Mouse (Mus musculus) neural tube, embryonic 13.5 days (tissue): ENCODE results near the gene Gm20441. TPM values are rescaled to one million over a fixed set of nuclear protein-coding genes. Genes with fewer than 3 reads are reported as not detected.

Experiments
- ATAC-seq: fragments of 200-750 bp; cut with Nextera tagmentation; 2 replicates; pipeline ENCODE4 v1.8.0; 2017; ENCODE audit warnings: low read depth, mild to moderate bottlenecking, moderate TSS enrichment, moderate library complexity
- H3K27ac ChIP-seq: fragments of 300-500 bp; sonication (generic); replicated peaks from 2 replicates; pipeline ENCODE4 v1.5.1; 2015; ENCODE audit warnings: moderate library complexity, mild to moderate bottlenecking, inconsistent platforms
- H3K27me3 ChIP-seq: fragments of 300-500 bp; sonication (generic); 2 replicates; pipeline ENCODE4 v1.6.1; 2015; ENCODE audit warnings: mild to moderate bottlenecking, inconsistent platforms
- H3K36me3 ChIP-seq: fragments of 300-500 bp; sonication (generic); 2 replicates; pipeline ENCODE4 v1.6.1; 2015; ENCODE audit warnings: mild to moderate bottlenecking, inconsistent platforms
- H3K4me1 ChIP-seq: fragments of 300-500 bp; sonication (generic); replicated peaks from 2 replicates; pipeline ENCODE4 v1.6.1; 2015; ENCODE audit warnings: inconsistent platforms
- H3K4me2 ChIP-seq: fragments of 300-500 bp; sonication (generic); 2 replicates; pipeline ENCODE4 v1.6.1; 2015; ENCODE audit warnings: inconsistent platforms, mild to moderate bottlenecking, moderate library complexity
- H3K4me3 ChIP-seq: fragments of 300-500 bp; sonication (generic); 2 replicates; pipeline ENCODE4 v1.5.1; 2015; ENCODE audit warnings: mild to moderate bottlenecking, inconsistent platforms
- H3K9ac ChIP-seq: fragments of 300-500 bp; sonication (generic); 2 replicates; pipeline ENCODE4 v1.6.1; 2015; ENCODE audit warnings: moderate library complexity, mild to moderate bottlenecking, inconsistent platforms
- H3K9me3 ChIP-seq: fragments of 300-500 bp; sonication (generic); 2 replicates; pipeline ENCODE4 v1.6.1; 2016; ENCODE audit warnings: inconsistent platforms
- WGBS: fragments of 180-500 bp; shearing (Covaris S2); methylation state at CpG from one replicate; pipeline ENCODE4 v1.1.7; 2015; 5-methylcytosine and 5-hydroxymethylcytosine counted together
- polyA plus RNA-seq: library from polyadenylated mRNA; unstranded; fragments of >200 nt; fragmentation: Nextera tagmentation; extraction: Ambion mirVana; gene quantifications from 2 replicates; pipeline ENCODE4 v1.2.1, GENCODE M21; 2015

Gene Gm20441
- polyA plus RNA-seq, 1 experiment from 2014 or later: not detected

DNA sequence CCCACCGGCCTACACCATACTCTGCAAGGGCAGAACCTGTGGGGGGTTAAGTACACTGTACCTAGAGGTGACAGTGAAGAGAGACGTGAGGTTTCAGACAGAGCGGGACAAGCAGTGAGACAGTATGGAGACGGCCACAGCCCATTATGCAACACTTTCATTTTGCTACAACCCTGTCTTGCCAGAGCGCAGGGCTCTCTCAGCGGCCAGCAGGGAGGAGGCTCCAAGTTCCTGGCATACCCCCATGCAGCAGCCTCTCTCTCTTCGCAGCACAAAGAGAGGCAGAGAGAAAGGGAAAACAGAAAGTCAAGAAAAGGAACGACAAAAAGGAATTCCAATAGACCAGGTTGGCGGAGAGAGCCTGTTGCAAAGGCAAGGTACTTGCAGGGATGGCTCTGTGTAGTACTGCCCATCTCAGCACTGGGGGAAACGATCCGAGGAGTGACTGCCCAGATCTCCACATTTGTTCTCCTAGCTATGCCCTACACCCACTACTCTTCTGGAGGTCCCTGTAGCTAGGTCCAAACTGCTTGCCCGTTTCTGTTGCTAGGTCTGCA, 16.9 kb upstream of the Gm20441 start:
- 0% methylated on average over 12 of the region's 12 CpGs for WGBS
- Histone ChIP-seq H3K36me3 (no peaks in the 10 kb centered on the region), H3K4me1 (peaks cover 22% of the 10 kb centered on the region), H3K4me2 (peak overlapping the region; percentile 71), H3K9ac (peak overlapping the region; percentile 56), H3K4me3 (peak overlapping the region; percentile 36), H3K9me3 (no peaks in the 10 kb centered on the region), H3K27me3 (peaks cover 22% of the 10 kb centered on the region), H3K27ac (no peak overlapping the region)
- peak; percentile 70; the same call in 1 of the 2 replicates for ATAC-seq

DNA sequence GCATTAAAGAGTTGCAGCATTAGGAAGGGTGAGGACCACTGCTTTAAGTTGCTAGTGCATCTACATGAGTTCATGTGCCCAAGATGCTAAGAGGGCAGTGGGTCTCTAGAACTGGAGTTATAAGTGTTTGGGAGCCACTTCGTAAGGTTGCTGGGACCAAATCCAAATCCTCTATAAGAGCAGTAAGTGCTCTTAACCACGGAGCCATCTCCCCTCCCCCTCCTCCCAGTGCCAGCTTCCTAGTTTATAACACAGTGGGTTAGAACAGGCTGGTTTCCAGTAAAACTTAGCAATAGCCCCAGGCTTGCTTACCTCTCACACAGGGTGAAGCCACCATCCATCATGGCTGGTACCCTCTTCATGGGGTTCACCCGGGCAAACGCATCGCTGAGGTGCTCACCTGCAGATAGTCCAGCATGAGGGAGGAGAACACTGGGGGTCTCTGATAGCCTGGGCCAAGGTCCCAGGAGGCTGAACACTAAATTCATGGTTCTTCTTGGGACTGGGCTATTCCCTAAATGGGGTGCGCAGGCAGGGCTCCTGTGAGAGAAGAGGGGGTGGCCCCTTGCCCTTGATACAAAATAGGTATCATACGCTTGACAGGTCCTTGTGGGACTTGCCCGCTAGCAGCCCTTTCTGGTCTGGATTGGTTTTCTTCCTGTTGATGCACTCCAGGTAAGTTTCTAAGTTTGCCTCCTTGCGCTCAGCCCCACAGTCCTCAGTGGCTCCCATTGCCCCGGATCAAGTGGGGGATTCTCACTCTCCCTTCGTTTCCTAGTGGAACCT, 16.2 kb upstream of the Gm20441 start:
- H3K4me1 ChIP-seq: peaks cover 22% of the 10 kb centered on the region
- H3K4me2 ChIP-seq: peak overlapping the region; percentile 71
- WGBS: 48% methylated on average over 11 of the region's 11 CpGs
- H3K9ac ChIP-seq: peak overlapping the region; percentile 56
- 0 out of 2 replicates have a peak, but pooled peaks have one; percentile 20 for ATAC-seq
- no peaks in the 10 kb centered on the region for H3K9me3 ChIP-seq
- H3K4me3 ChIP-seq: peak overlapping the region; percentile 36
- H3K27ac ChIP-seq: no peak overlapping the region
- H3K36me3 ChIP-seq: no peaks in the 10 kb centered on the region
- peaks cover 22% of the 10 kb centered on the region for H3K27me3 ChIP-seq

GRCm38 (mm10) chr10:75794880-75795279, 14.1 kb upstream of the Gm20441 start:
- Histone ChIP-seq H3K27me3 (peaks cover 22% of the 10 kb centered on the region), H3K9me3 (no peaks in the 10 kb centered on the region), H3K4me1 (peaks cover 22% of the 10 kb centered on the region), H3K9ac (no peak overlapping the region), H3K4me3 (no peak overlapping the region), H3K27ac (no peak overlapping the region), H3K4me2 (no peak overlapping the region), H3K36me3 (no peaks in the 10 kb centered on the region)
- ATAC-seq: no peak
- 42% methylated on average over 3 of the region's 3 CpGs for WGBS

GRCm38 (mm10) chr10:75790773-75791172, 10.0 kb upstream of the Gm20441 start:
- Histone ChIP-seq H3K9me3 (no peaks in the 10 kb centered on the region), H3K4me1 (0 out of 2 replicates have a peak, but pooled peaks cover 5% of the 10 kb centered on the region), H3K4me3 (no peak overlapping the region), H3K36me3 (no peaks in the 10 kb centered on the region), H3K4me2 (no peak overlapping the region), H3K27ac (no peak overlapping the region), H3K9ac (0 out of 2 replicates have a peak overlapping the region, but pooled peaks have one; percentile 18), H3K27me3 (0 out of 2 replicates have a peak, but pooled peaks cover 6% of the 10 kb centered on the region)
- 23% methylated on average over 7 of the region's 7 CpGs for WGBS
- no peak for ATAC-seq

DNA sequence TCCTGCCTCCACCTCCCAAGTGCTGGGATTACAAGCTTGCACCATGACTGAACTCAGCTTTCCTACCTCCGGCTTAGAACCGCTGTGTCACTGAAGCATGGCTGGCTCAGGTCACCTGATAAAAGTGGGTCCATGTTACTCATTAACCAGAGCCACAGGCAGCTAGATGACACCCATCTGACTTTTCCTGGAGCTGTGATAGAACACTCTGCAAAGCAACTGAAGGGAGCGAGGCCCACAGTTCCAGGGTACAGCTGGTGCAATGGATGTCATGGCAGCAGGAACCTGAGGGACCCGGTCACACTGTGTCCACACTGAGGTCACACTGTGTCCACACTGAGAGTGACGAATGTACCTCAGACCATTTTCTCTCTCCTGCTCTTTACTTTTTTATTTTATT, 9.1 kb upstream of the Gm20441 start:
- H3K4me3 ChIP-seq: no peak overlapping the region
- 0 out of 2 replicates have a peak, but pooled peaks cover 3% of the 10 kb centered on the region for H3K4me1 ChIP-seq
- no peaks in the 10 kb centered on the region for H3K36me3 ChIP-seq

GRCm38 (mm10) chr10:75789081-75789735, 8.5 kb upstream of the Gm20441 start:
- no peaks in the 10 kb centered on the region for H3K36me3 ChIP-seq
- no peak overlapping the region for H3K4me3 ChIP-seq
- 0 out of 2 replicates have a peak, but pooled peaks cover 6% of the 10 kb centered on the region for H3K27me3 ChIP-seq
- no peaks in the 10 kb centered on the region for H3K4me1 ChIP-seq
- no peak overlapping the region for H3K9ac ChIP-seq
- no peak overlapping the region for H3K4me2 ChIP-seq
- no peak for ATAC-seq
- H3K9me3 ChIP-seq: no peaks in the 10 kb centered on the region
- no peak overlapping the region for H3K27ac ChIP-seq
- 74% methylated on average over 6 of the region's 6 CpGs for WGBS

More for the DNA sequence above, 9.1 kb upstream of the Gm20441 start:
- no peak overlapping the region for H3K4me2 ChIP-seq
- ATAC-seq: no peak
- 0 out of 2 replicates have a peak, but pooled peaks cover 6% of the 10 kb centered on the region for H3K27me3 ChIP-seq
- no peak overlapping the region for H3K27ac ChIP-seq
- WGBS: 91% methylated on average over 5 of the region's 5 CpGs
- H3K9ac ChIP-seq: no peak overlapping the region
- no peaks in the 10 kb centered on the region for H3K9me3 ChIP-seq

- 93% methylated on average over 8 of the region's 8 CpGs for WGBS
- no peak for ATAC-seq
- Histone ChIP-seq H3K36me3 (no peaks in the 10 kb centered on the region), H3K9me3 (no peaks in the 10 kb centered on the region), H3K4me2 (no peak overlapping the region), H3K4me3 (no peak overlapping the region), H3K9ac (no peak overlapping the region), H3K27ac (no peak overlapping the region), H3K27me3 (0 out of 2 replicates have a peak, but pooled peaks cover 6% of the 10 kb centered on the region), H3K4me1 (no peaks in the 10 kb centered on the region)
These were observed 7.5 kb upstream of the Gm20441 start for GRCm38 (mm10) chr10:75788277-75788676.

DNA sequence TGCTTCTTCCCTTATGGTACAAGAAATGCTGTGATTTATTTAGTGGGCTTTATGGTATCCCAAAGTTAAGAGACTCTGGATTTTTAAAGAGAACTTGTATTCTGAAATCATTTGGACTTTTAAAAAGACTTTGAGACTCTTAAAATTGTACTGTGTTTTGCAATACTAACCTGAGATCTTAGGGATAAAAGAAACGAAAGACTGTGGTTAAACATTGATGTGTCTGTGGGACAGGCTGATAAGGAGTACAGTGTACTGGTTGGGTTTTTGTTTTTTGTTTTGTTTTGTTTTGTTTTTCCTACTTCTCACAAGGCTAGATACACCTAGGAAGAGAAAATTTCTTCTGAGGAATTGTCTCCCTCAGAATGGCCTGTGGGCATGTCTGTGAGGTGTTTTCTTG, 4.7 kb upstream of the Gm20441 start:
- no peak for ATAC-seq
- H3K27me3 ChIP-seq: peaks cover 30% of the 10 kb centered on the region
- H3K9me3 ChIP-seq: no peaks in the 10 kb centered on the region
- H3K36me3 ChIP-seq: no peaks in the 10 kb centered on the region
- no peak overlapping the region for H3K27ac ChIP-seq
- H3K4me2 ChIP-seq: no peak overlapping the region
- WGBS: 83% methylated on average over 1 of the region's 1 CpGs
- H3K4me3 ChIP-seq: no peak overlapping the region
- H3K9ac ChIP-seq: no peak overlapping the region
- peaks cover 8% of the 10 kb centered on the region for H3K4me1 ChIP-seq

DNA sequence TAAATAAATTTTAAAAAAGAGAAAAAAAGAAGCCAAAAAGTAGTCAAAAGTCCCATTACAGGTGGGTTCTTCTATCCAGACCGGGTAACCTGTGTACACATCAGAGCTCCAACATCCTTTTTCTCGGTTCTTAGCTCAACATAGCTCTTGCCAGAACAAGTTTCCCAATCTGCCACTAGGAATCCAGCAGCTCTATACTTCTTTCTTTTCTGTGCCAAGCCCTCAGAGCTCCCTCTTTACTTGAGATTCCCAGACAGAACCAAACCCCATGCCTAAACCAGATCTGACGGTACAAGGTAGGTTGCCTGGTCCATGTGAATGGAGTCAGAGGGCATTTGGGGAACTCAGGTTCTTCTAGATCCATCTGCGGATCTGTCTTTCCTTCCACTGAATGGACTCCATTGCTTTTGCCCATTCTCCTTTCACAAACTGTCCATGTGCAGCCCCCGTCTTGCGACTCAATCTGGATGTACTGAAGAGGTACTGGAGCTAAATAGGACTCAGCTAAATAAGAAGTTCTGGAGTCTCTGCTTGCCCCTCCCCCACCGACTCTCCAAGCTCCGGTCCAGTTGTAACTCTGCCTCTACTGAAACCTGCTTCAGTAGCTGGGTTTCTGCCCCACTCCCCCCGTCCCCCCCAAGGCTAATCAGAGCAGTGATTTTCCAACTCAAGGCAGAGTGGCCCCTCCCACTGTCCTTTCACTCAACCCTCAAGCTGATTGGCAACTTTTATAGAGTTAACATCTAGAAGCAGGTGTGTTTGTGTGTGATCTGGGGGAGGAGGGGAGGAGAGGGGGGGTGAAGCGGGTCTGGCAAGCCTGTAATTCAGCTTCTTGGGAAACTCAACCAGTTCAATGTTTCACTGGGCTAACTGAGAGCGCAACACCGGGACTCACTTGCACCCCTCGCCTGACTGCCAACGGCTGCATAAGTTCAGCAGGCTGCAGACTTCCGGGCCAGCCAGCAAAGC, 1.3 kb downstream of the Gm20441 start:
- H3K27ac ChIP-seq: no peak overlapping the region
- H3K9ac ChIP-seq: no peak overlapping the region
- no peak overlapping the region for H3K4me3 ChIP-seq
- no peak overlapping the region for H3K4me2 ChIP-seq
- 38% methylated on average over 15 of the region's 15 CpGs for WGBS
- ATAC-seq: no peak
- H3K9me3 ChIP-seq: no peaks in the 10 kb centered on the region
- H3K36me3 ChIP-seq: no peaks in the 10 kb centered on the region
- peaks cover 10% of the 10 kb centered on the region for H3K4me1 ChIP-seq
- H3K27me3 ChIP-seq: peaks cover 60% of the 10 kb centered on the region

DNA sequence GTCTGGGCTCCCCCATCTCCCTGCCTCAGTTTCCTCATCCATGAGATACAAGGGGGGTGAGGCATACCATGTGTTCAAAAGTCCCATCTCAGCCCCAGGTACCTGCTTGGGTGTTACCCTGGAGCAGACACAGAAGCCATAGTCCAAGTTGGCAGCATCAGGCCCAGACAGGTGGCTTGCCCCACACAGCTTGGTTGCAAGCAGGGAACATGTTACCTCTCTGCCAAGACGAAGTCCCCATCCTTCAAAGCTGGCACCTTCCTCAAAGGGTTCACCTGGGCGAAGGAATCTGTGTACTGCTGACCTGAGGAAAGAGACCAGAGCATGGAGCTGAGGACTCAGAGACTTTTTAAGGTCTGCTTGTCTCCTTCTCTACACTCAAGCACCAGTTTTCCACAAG, 2.9 kb downstream of the Gm20441 start:
- 80% methylated on average over 2 of the region's 2 CpGs for WGBS
- H3K4me3 ChIP-seq: no peak overlapping the region
- H3K36me3 ChIP-seq: no peaks in the 10 kb centered on the region
- H3K9me3 ChIP-seq: no peaks in the 10 kb centered on the region
- H3K27me3 ChIP-seq: peaks cover 60% of the 10 kb centered on the region
- H3K4me2 ChIP-seq: no peak overlapping the region
- no peak overlapping the region for H3K9ac ChIP-seq
- ATAC-seq: no peak
- peaks cover 14% of the 10 kb centered on the region for H3K4me1 ChIP-seq
- H3K27ac ChIP-seq: no peak overlapping the region

- ATAC-seq: no peak
- Histone ChIP-seq H3K9me3 (no peaks in the 10 kb centered on the region), H3K4me1 (peaks cover 24% of the 10 kb centered on the region), H3K4me2 (no peak overlapping the region), H3K27ac (no peak overlapping the region), H3K9ac (no peak overlapping the region), H3K27me3 (peaks cover 46% of the 10 kb centered on the region), H3K4me3 (no peak overlapping the region), H3K36me3 (no peaks in the 10 kb centered on the region)
- WGBS: 90% methylated on average over 6 of the region's 6 CpGs
These were observed 4.2 kb downstream of the Gm20441 start for GRCm38 (mm10) chr10:75776562-75776961.
